Mouse (Mus musculus): ENCODE measurements around the gene Drc3. TPM values are rescaled to one million over a fixed set of nuclear protein-coding genes. Genes with fewer than 3 reads are reported as not detected.
A peak's percentile ranks its signal among the peaks of the same experiment; 100 is the strongest.

The Drc3 gene
- polyA plus RNA-seq, 1 experiment, result 6.9 TPM

- Histone ChIP-seq H3K9me3 (replicated peaks; ENCODE audit: control insufficient read depth, insufficient read depth, low read length, poor library complexity, severe bottlenecking) (no peaks in the 10 kb centered on the region), H3K27ac (ENCODE audit: insufficient read depth, low read length) (no peak overlapping the region), H3K36me3 (ENCODE audit: control insufficient read depth, insufficient read depth, low read length, poor library complexity, severe bottlenecking) (no peaks in the 10 kb centered on the region), H3K4me1 (ENCODE audit: control insufficient read depth, insufficient read depth, low read length) (no peaks in the 10 kb centered on the region), H3K9ac (ENCODE audit: low read depth, poor library complexity, severe bottlenecking) (no peak overlapping the region), H3K27me3 (ENCODE audit: control insufficient read depth, insufficient read depth, low read length, poor library complexity, severe bottlenecking) (no peaks in the 10 kb centered on the region), H3K4me3 (ENCODE audit: low read depth, low read length) (no peak overlapping the region)
- no peak for TF ChIP-seq POLR2A (IDR thresholded peaks at IDR 0.05; ENCODE audit: insufficient read depth, low read length)
- no peak for TF ChIP-seq EP300 (IDR thresholded peaks at IDR 0.05; ENCODE audit: insufficient read depth, low read depth, low read length)
- no peak for TF ChIP-seq CTCF (IDR thresholded peaks at IDR 0.05; ENCODE audit: low read depth, low read length)
These were observed 4.0 kb downstream of the Drc3 start for GRCm38 (mm10) chr11:60357116-60357515.

- H3K4me1 ChIP-seq (ENCODE audit: control insufficient read depth, insufficient read depth, low read length), result no peaks in the 10 kb centered on the region
- no peaks in the 10 kb centered on the region for H3K27me3 ChIP-seq (ENCODE audit: control insufficient read depth, insufficient read depth, low read length, poor library complexity, severe bottlenecking)
- no peaks in the 10 kb centered on the region for H3K36me3 ChIP-seq (ENCODE audit: control insufficient read depth, insufficient read depth, low read length, poor library complexity, severe bottlenecking)
- no peak overlapping the region for H3K27ac ChIP-seq (ENCODE audit: insufficient read depth, low read length)
- H3K9ac ChIP-seq (ENCODE audit: low read depth, poor library complexity, severe bottlenecking), result no peak overlapping the region
- no peaks in the 10 kb centered on the region for H3K9me3 ChIP-seq (replicated peaks; ENCODE audit: control insufficient read depth, insufficient read depth, low read length, poor library complexity, severe bottlenecking)
- H3K4me3 ChIP-seq (ENCODE audit: low read depth, low read length), result no peak overlapping the region
- TF ChIP-seq EP300 (IDR thresholded peaks at IDR 0.05; ENCODE audit: insufficient read depth, low read depth, low read length) (no peak), CTCF (IDR thresholded peaks at IDR 0.05; ENCODE audit: low read depth, low read length) (no peak), POLR2A (IDR thresholded peaks at IDR 0.05; ENCODE audit: insufficient read depth, low read length) (no peak)
These were observed 5.4 kb downstream of the Drc3 start for GRCm38 (mm10) chr11:60358548-60358947.

- Histone ChIP-seq H3K4me3 (ENCODE audit: low read depth, low read length) (no peak overlapping the region), H3K9me3 (replicated peaks; ENCODE audit: control insufficient read depth, insufficient read depth, low read length, poor library complexity, severe bottlenecking) (no peaks in the 10 kb centered on the region), H3K27me3 (ENCODE audit: control insufficient read depth, insufficient read depth, low read length, poor library complexity, severe bottlenecking) (no peaks in the 10 kb centered on the region), H3K9ac (ENCODE audit: low read depth, poor library complexity, severe bottlenecking) (no peak overlapping the region), H3K27ac (ENCODE audit: insufficient read depth, low read length) (no peak overlapping the region), H3K36me3 (ENCODE audit: control insufficient read depth, insufficient read depth, low read length, poor library complexity, severe bottlenecking) (no peaks in the 10 kb centered on the region), H3K4me1 (ENCODE audit: control insufficient read depth, insufficient read depth, low read length) (no peaks in the 10 kb centered on the region)
- no peak for TF ChIP-seq CTCF (IDR thresholded peaks at IDR 0.05; ENCODE audit: low read depth, low read length)
- no peak for TF ChIP-seq EP300 (IDR thresholded peaks at IDR 0.05; ENCODE audit: insufficient read depth, low read depth, low read length)
- no peak for TF ChIP-seq POLR2A (IDR thresholded peaks at IDR 0.05; ENCODE audit: insufficient read depth, low read length)
These were observed 6.0 kb downstream of the Drc3 start for GRCm38 (mm10) chr11:60359138-60359537.

DNA sequence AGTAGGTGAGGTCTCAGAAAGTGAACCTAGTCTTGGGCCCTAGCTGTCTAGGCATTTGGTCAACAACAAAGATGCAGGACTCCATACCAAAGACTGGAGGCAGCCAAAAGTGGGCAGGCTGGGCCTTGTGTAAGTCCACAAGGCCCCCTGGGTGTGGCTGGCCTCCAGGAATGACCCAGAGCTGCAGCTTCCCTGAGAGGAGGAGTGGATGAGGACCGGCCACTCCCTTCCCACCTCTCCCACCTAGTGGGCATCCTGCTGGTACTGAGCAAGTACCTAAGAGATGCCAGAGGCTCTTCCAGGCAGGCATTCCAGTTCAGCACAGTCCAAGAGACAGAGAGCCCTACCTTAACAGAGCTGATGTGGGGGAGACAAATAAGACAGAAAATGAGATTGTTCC, 6.8 kb downstream of the Drc3 start:
- TF ChIP-seq POLR2A (IDR thresholded peaks at IDR 0.05; ENCODE audit: insufficient read depth, low read length) (no peak), CTCF (IDR thresholded peaks at IDR 0.05; ENCODE audit: low read depth, low read length) (no peak), EP300 (IDR thresholded peaks at IDR 0.05; ENCODE audit: insufficient read depth, low read depth, low read length) (no peak)

DNA sequence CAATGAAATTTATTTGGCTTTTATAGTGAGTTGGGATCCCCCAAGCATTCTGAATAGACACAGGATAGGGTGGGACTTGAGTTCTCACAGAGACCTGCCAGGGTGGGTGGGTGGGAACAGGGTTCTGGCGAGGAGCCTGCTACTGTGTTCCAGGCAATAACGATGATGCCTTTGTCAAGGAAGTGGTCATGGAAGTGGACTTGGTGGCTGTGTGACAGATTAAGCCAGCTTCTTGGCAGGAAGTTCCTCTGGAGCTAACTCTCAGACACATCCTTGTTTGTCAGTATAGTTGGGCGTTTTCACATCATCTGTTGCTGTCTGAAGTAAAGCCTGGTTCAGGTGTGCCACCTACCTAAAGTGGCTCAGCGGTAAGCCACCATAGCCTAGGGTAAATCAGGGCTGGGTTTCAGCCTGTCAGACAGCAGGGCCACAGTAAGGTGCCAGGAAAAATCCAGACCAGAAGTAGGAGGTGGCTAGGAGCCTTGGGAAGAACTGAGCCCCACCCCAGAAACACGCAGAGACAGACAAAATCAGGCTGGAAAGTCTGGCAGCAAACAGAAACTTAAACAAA, 7.6 kb downstream of the Drc3 start:
- TF ChIP-seq POLR2A (IDR thresholded peaks at IDR 0.05; ENCODE audit: insufficient read depth, low read length) (no peak), EP300 (IDR thresholded peaks at IDR 0.05; ENCODE audit: insufficient read depth, low read depth, low read length) (no peak), CTCF (IDR thresholded peaks at IDR 0.05; ENCODE audit: low read depth, low read length) (no peak)
- no peaks in the 10 kb centered on the region for H3K4me1 ChIP-seq (ENCODE audit: control insufficient read depth, insufficient read depth, low read length)
- H3K27ac ChIP-seq (ENCODE audit: insufficient read depth, low read length), result no peak overlapping the region
- no peaks in the 10 kb centered on the region for H3K27me3 ChIP-seq (ENCODE audit: control insufficient read depth, insufficient read depth, low read length, poor library complexity, severe bottlenecking)
- no peak overlapping the region for H3K9ac ChIP-seq (ENCODE audit: low read depth, poor library complexity, severe bottlenecking)
- no peaks in the 10 kb centered on the region for H3K9me3 ChIP-seq (replicated peaks; ENCODE audit: control insufficient read depth, insufficient read depth, low read length, poor library complexity, severe bottlenecking)
- no peak overlapping the region for H3K4me3 ChIP-seq (ENCODE audit: low read depth, low read length)
- no peaks in the 10 kb centered on the region for H3K36me3 ChIP-seq (ENCODE audit: control insufficient read depth, insufficient read depth, low read length, poor library complexity, severe bottlenecking)

More for the DNA sequence above, 6.8 kb downstream of the Drc3 start:
- H3K9me3 ChIP-seq (replicated peaks; ENCODE audit: control insufficient read depth, insufficient read depth, low read length, poor library complexity, severe bottlenecking), result no peaks in the 10 kb centered on the region
- no peak overlapping the region for H3K27ac ChIP-seq (ENCODE audit: insufficient read depth, low read length)
- no peaks in the 10 kb centered on the region for H3K36me3 ChIP-seq (ENCODE audit: control insufficient read depth, insufficient read depth, low read length, poor library complexity, severe bottlenecking)
- no peak overlapping the region for H3K9ac ChIP-seq (ENCODE audit: low read depth, poor library complexity, severe bottlenecking)
- H3K4me3 ChIP-seq (ENCODE audit: low read depth, low read length), result no peak overlapping the region
- no peaks in the 10 kb centered on the region for H3K27me3 ChIP-seq (ENCODE audit: control insufficient read depth, insufficient read depth, low read length, poor library complexity, severe bottlenecking)
- H3K4me1 ChIP-seq (ENCODE audit: control insufficient read depth, insufficient read depth, low read length), result no peaks in the 10 kb centered on the region

GRCm38 (mm10) chr11:60366239-60367019, 13.3 kb downstream of the Drc3 start:
- Histone ChIP-seq H3K27me3 (ENCODE audit: control insufficient read depth, insufficient read depth, low read length, poor library complexity, severe bottlenecking) (no peaks in the 10 kb centered on the region), H3K4me3 (ENCODE audit: low read depth, low read length) (peak overlapping the region; percentile 20; the same call in 1 of the 2 replicates), H3K27ac (ENCODE audit: insufficient read depth, low read length) (peak overlapping the region; percentile 54), H3K36me3 (ENCODE audit: control insufficient read depth, insufficient read depth, low read length, poor library complexity, severe bottlenecking) (no peaks in the 10 kb centered on the region), H3K4me1 (ENCODE audit: control insufficient read depth, insufficient read depth, low read length) (no peaks in the 10 kb centered on the region), H3K9ac (ENCODE audit: low read depth, poor library complexity, severe bottlenecking) (peak overlapping the region; percentile 35; the same call in 1 of the 2 replicates), H3K9me3 (replicated peaks; ENCODE audit: control insufficient read depth, insufficient read depth, low read length, poor library complexity, severe bottlenecking) (no peaks in the 10 kb centered on the region)
- TF ChIP-seq POLR2A (IDR thresholded peaks at IDR 0.05; ENCODE audit: insufficient read depth, low read length), result no peak
- TF ChIP-seq EP300 (IDR thresholded peaks at IDR 0.05; ENCODE audit: insufficient read depth, low read depth, low read length), result peak; percentile 94
- no peak for TF ChIP-seq CTCF (IDR thresholded peaks at IDR 0.05; ENCODE audit: low read depth, low read length)

Measured in ES-Bruce4 (cell line).